Mouse (Mus musculus) cerebellum, adult 2 months (tissue): ENCODE results near the gene Ecel1. TPM values are rescaled to one million over a fixed set of nuclear protein-coding genes. Genes with fewer than 3 reads are reported as not detected.

Experiments used
- DNase-seq, 2 experiments: peaks; one replicate each; pipeline ENCODE4 v3.0.0; 2021
- H3K27ac ChIP-seq: fragments of 200-500 bp; 2 replicates; pipeline ENCODE4 v1.5.1; 2012; ENCODE audit warnings: low read length, control low read depth, inconsistent platforms; ENCODE audit not compliant: insufficient read depth
- H3K27me3 ChIP-seq: fragments of 200-500 bp; 2 replicates; pipeline ENCODE4 v1.6.1; 2012; ENCODE audit warnings: inconsistent platforms, mild to moderate bottlenecking, low read length, moderate library complexity; ENCODE audit not compliant: control insufficient read depth, insufficient read depth
- H3K4me1 ChIP-seq: fragments of 200-500 bp; 2 replicates; pipeline ENCODE4 v1.6.1; 2011; ENCODE audit warnings: low read length; ENCODE audit not compliant: control insufficient read depth, insufficient read depth
- H3K4me3 ChIP-seq: fragments of 200-500 bp; replicated peaks from 2 replicates; pipeline ENCODE3; 2011; ENCODE audit warnings: mild to moderate bottlenecking, low read depth, low read length, control low read depth; ENCODE audit not compliant: insufficient read depth
- CTCF ChIP-seq: fragments of 200-500 bp; IDR thresholded peaks from 2 replicates; pipeline ENCODE4 v1.5.1; 2011; ENCODE audit warnings: low read depth, mild to moderate bottlenecking, control low read depth, low read length, moderate library complexity, borderline replicate concordance; ENCODE audit not compliant: insufficient read depth
- POLR2A ChIP-seq: fragments of 200-500 bp; IDR thresholded peaks from 2 replicates; pipeline ENCODE4 v1.6.1; 2011; ENCODE audit warnings: low read length, control low read depth, borderline replicate concordance; ENCODE audit not compliant: insufficient read depth
- WGBS: fragments of 180-500 bp; shearing (Covaris S2); methylation state at CpG from one replicate; pipeline ENCODE4 v1.1.7; 2018; 5-methylcytosine and 5-hydroxymethylcytosine counted together
- polyA plus RNA-seq: library from polyadenylated mRNA; depleted of rRNA; stranded (reverse); fragments of >200 nt; gene quantifications from 2 replicates; pipeline ENCODE4 v1.2.3, GENCODE M21; 2012

Ecel1 gene
- polyA plus RNA-seq, 1 experiment = 16.0 TPM

DNA sequence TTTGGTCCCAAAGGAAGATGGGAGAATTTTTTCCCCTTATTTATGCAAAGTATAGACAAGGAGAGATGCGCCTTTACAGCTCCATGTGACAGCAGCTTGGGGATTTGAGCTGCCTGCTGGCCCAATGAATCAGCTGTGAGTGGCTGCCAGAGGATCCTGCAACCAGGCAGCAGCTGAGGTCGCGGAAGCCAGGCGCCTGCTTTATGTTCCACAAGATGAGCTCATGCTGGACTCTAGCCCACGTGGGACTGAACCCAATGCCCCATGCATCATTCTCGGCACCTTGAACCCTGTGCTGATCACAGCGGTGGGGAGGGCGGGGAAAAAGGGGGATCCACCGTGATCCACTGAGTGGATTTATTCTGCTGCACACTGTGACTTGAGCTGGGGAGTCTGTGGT lies 13.9 kb downstream of the Ecel1 start:
- WGBS = 15% methylated on average over 9 of the region's 9 CpGs
- Histone ChIP-seq H3K27me3 (no peaks in the 10 kb centered on the region), H3K4me3 (no peak overlapping the region), H3K4me1 (no peaks in the 10 kb centered on the region), H3K27ac (no peak overlapping the region)
- TF ChIP-seq CTCF (no peak), POLR2A (no peak)
- DNase-seq = peak in 1 of 2 experiments; percentile 36

DNA sequence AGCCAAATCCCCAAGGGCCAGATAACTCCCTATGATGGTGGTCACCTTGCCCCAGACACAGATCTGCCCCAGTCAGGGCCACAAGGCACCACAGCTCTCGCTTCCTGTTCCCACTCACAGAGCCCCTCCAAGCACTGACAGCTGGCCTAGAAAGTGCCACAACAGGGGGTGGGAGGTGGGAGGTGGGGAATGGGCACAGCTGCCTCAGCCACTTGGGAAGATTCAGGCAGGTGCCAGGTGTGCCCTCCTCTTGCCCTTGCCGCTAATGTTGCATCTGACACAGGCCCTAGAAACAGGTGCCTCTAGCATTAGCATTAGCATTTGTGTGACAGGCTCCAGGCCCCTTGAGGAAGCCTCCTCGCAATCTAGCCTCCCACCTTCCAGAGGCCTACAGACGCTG lies 14.8 kb downstream of the Ecel1 start:
- no peak for TF ChIP-seq POLR2A
- no peak for DNase-seq
- Histone ChIP-seq H3K4me3 (no peak overlapping the region), H3K27ac (no peak overlapping the region), H3K27me3 (no peaks in the 10 kb centered on the region), H3K4me1 (no peaks in the 10 kb centered on the region)
- 82% methylated on average over 4 of the region's 4 CpGs for WGBS

DNA sequence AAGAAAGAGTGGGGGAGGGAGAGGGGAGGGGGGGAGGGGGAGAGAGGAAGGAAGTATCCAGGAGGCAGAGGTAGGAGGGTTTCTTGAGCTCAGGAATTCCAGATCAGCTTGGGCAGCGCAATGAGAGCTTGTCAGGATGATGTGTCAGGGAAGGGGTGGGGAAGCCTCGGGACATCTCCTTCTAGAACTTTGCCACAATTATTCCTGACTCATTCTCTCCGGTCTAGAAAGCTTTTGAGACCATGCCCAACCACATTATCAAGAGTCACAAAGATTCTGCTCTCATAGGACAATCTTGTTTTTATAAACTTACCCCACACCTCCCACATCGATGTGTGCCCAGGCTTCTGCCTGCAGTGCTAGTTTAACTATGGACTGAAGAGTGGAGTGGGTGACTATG lies 24.5 kb downstream of the Ecel1 start:
- Histone ChIP-seq H3K4me1 (peaks cover 2% of the 10 kb centered on the region; the same call in 1 of the 2 replicates), H3K4me3 (no peak overlapping the region), H3K27ac (no peak overlapping the region), H3K27me3 (no peaks in the 10 kb centered on the region)
- TF ChIP-seq CTCF = no peak
- WGBS = 79% methylated on average over 4 of the region's 4 CpGs
- no peak for DNase-seq

DNA sequence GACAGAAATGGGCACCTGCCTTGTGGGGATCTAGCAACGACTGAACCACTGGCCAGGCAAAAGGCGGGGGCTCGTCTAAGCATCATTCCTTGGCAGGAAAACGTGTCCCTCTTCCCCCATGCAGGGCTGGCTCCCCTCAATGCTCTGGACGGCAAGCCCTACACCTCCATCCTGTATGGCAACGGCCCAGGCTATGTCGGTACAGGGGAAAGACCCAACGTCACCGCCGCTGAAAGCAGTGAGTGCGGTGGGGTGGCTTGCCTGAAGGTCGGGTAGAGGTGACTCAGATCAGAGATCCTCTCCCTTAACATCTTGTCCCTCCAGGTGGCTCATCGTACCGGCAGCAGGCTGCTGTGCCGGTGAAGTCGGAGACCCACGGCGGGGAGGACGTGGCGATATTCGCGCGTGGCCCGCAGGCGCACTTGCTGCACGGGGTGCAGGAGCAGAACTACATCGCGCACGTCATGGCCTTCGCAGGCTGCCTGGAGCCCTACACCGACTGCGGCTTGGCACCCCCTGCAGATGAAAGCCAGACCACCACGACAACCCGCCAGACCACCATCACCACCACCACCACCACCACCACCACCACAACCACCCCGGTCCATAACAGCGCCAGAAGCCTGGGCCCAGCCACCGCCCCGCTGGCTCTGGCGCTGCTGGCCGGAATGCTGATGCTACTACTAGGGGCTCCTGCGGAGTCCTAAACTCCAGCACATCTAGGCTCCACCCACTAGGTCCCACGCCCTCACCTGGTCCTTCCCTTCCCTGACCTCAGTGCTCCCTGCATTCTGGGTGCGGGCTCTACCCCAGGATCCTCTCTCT lies 28.9 kb downstream of the Ecel1 start:
- no peaks in the 10 kb centered on the region; the same call in 1 of the 2 replicates for H3K27me3 ChIP-seq
- peak; percentile 11 to 29 for DNase-seq
- no peak overlapping the region for H3K4me3 ChIP-seq
- peaks cover 2% of the 10 kb centered on the region; the same call in 1 of the 2 replicates for H3K4me1 ChIP-seq
- no peak overlapping the region for H3K27ac ChIP-seq
- WGBS = 8% methylated on average over 43 of the region's 43 CpGs
- TF ChIP-seq POLR2A (no peak), CTCF (no peak)

DNA sequence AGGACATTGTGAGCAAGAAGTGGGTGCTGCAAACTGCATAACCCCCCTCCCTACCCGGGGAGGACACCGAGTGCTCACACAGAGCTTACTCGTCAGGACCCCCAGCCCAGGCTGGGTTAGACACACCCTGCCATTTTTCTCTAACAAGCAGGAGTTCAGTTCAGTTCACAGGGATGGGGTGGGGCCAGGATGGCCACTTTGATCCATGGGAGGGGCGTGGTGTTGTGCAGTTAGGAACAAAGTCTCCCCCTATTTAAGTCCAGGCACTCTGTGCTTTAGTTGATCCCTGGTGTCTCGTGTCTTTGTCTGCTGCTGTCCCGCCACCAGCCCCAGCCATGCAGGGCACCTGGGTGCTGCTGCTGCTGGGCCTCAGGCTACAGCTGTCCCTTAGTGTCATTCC lies 31.6 kb downstream of the Ecel1 start, which contains the start of gene Akp3:
Gene Akp3 (plus strand): TSS at position 301 of the 400 bp plus-strand sequence.
- WGBS = 85% methylated on average over 6 of the region's 6 CpGs
- Histone ChIP-seq H3K27me3 (no peaks in the 10 kb centered on the region; the same call in 1 of the 2 replicates), H3K27ac (no peak within 1 kb of the TSS), H3K4me1 (peaks cover 2% of the 10 kb centered on the region; the same call in 1 of the 2 replicates), H3K4me3 (no peak within 1 kb of the TSS)
- TF ChIP-seq CTCF (no peak), POLR2A (no peak)
- DNase-seq = no peak

DNA sequence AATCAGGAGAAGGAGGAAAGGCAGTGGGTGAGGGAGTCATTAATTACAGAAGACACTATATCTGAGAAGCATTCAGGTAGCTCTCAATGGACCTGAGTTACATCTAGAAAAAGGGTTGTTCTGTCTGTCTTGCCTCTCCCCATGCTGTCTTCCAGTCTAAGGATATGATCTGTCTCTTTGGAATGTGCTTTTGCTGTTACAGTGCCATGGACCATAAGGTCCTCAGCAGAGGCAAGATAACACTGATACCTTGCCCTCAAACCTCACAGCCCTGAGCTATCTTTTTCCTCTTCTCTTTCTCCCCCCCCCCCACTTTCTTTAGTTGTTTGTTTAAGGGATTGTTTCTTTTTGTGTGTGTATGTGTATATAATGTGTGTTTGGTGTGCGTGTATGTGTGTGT lies 41.5 kb downstream of the Ecel1 start:
- H3K27me3 ChIP-seq = no peaks in the 10 kb centered on the region
- no peak for TF ChIP-seq CTCF
- no peak for TF ChIP-seq POLR2A
- 90% methylated on average over 1 of the region's 1 CpGs for WGBS
- no peak for DNase-seq
- no peak overlapping the region for H3K4me3 ChIP-seq
- H3K4me1 ChIP-seq = no peaks in the 10 kb centered on the region
- H3K27ac ChIP-seq = no peak overlapping the region

DNA sequence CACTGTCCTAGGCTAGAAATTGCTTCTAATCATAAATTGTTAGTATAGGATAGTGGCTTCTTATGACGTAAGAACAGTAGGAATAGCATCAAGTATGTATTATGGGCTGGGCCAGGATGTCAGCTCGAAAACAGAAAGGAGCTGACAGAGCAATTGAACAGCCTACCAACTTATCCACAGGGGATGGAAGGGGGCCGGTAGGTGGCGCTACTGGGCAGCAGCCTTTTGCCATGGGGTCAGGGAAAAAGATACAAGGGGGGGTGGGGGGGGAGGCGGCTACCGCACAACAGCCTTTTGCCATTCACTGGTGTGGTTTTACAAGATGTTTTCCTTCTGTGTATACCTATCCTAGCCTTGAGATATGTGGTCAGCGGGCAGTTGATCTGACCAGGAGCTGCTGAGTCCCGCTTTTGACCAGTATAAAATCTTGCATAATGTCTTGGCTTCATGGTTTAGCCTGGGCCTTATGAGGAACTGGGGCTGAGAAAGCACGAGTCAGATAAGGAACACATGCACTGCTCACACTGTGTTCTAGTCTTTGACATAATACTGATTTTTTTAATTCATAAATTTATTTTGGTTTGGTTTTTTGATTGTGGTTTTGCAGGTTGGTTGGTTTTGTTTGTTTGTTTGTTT lies 44.5 kb downstream of the Ecel1 start:
- TF ChIP-seq CTCF = peak; percentile 8; the same call in 1 of the 2 replicates
- TF ChIP-seq POLR2A = no peak
- no peaks in the 10 kb centered on the region for H3K4me1 ChIP-seq
- no peak overlapping the region for H3K27ac ChIP-seq
- no peak for DNase-seq
- WGBS = 45% methylated on average over 9 of the region's 9 CpGs
- H3K4me3 ChIP-seq = no peak overlapping the region
- no peaks in the 10 kb centered on the region for H3K27me3 ChIP-seq

DNA sequence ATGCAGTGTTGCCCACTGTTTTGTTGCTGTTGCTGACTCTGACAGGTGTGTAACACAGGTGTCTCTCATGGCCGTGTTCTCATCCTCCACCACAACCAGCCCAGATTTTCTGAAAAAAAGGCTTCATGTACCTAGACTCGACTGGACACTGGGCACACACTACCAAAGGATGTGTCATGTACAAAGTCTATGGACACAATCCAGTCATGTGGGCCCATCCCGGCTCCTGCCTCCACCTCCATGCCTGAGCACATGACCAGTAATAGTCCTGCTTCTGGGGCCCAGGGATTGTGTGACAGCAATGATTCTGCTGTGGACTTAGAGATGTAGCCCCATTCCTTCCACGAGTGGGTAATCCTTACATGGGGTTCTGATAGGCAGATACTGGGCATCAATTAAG lies 47.8 kb downstream of the Ecel1 start:
- TF ChIP-seq CTCF (no peak), POLR2A (no peak)
- no peaks in the 10 kb centered on the region for H3K4me1 ChIP-seq
- H3K27ac ChIP-seq = no peak overlapping the region
- WGBS = 84% methylated on average over 4 of the region's 4 CpGs
- no peak for DNase-seq
- no peaks in the 10 kb centered on the region for H3K27me3 ChIP-seq
- H3K4me3 ChIP-seq = no peak overlapping the region
